Mouse (Mus musculus) hindlimb bud, embryonic 11.5 days (tissue): ENCODE results near the gene Zfp106.

Experiments used
- DNase-seq: peaks from one replicate; pipeline ENCODE4 v3.0.0-alpha.2; 2012; ENCODE audit warnings: low read depth, low spot score; ENCODE audit errors: extremely low spot score

Zfp106 gene

DNA sequence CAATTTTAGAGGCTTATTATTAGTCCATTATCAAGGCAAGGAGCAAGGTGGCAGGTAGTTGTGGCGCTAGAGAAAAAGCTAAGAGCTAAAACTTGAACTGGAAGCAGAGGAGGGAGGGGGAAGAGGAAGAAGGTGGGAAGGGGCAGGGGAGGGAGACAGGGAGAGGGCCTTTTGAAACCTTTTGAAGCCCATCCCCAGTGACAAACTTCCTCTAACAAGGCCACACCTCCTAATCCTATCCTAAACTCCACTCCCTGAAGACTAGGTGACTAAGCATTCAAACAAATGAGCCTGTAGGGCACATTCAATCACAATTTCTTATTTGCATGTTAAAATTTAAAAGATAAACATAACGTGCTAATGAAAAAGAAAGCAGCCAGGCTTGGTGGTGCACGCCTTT, 4.8 kb downstream of the Zfp106 start:
- no peak for DNase-seq

DNA sequence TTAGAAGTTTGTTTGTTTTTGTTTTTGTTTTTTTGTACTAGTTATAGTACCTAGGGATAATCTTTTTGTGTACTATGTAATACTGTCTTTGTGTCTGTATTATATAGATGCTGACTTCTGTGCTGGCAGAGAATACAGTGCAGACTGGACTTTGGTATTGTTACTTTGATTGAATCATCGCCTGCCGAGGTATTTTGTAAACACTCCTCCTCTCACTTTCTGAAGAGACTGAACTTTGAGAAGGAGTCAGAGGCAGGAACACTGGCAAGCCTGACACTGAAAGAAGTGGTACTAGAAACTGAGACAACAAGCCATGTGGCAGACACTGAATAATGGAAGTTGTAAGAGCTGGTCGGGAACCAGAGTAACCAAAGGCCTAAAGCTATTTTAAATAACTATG, 6.8 kb downstream of the Zfp106 start:
- no peak for DNase-seq

GRCm38 (mm10) chr2:120544732-120545131, 18.9 kb downstream of the Zfp106 start:
- DNase-seq = no peak

DNA sequence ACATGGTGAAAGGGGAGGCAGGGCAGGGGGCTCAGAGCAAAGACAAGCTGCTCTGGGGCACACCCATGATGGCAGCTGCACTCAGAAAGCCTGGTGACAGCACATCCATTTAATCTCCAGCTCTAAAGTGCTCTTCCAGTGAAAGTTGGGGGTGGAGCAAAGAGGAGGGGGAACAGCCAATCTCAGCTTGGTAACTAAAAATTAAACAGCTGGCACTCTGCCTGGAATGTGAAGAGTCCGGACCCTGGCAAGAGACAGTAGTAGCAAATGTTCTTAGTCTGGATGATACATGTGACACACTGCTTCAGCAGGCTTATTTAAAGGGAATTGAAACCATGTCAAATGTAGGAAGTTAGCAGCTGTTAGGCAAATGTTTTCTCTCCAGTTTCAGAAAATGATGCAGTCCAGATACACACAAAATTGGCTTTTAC, 23.9 kb downstream of the Zfp106 start:
- DNase-seq = no peak

DNA sequence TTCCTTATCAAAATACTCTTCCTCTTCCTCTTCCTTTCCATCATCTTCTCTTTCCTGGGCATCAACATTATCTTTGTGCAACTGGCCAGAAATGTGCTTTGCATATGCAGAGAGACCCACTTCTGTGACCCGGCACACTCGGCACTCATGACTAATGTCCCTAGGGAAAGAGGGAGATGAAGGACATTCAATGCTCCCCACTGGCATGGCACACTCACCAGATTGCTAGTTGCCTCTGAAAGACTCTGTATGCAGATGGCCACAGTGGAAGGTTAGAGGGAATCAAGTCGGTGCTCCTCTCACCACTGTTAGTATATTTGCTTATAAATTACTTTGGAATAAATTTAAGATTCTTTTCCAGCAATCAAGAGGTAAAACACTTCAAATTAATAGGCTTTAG, 24.3 kb downstream of the Zfp106 start:
- DNase-seq = no peak

GRCm38 (mm10) chr2:120531223-120531622, 32.4 kb downstream of the Zfp106 start:
- no peak for DNase-seq

DNA sequence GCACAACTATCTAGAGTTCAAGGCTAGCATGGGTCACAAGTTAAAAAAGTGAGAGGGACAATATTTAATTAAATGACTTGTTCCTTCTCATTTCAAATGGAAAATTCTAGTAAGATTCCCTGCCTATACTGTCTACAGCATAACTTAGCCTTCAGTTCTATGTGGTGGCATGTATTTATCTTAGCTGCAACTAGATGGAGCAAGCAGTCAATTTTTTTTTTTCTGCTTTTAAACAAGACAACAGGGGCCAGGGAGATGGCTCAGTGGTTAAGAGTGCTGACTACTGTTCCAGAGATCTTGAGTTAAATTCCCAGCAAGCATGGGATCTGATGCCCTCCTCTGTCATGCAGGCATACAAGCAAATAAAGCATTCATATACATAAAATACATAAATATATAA, 34.1 kb downstream of the Zfp106 start:
- DNase-seq = no peak

GRCm38 (mm10) chr2:120526771-120527170, 36.9 kb downstream of the Zfp106 start:
- DNase-seq = no peak

DNA sequence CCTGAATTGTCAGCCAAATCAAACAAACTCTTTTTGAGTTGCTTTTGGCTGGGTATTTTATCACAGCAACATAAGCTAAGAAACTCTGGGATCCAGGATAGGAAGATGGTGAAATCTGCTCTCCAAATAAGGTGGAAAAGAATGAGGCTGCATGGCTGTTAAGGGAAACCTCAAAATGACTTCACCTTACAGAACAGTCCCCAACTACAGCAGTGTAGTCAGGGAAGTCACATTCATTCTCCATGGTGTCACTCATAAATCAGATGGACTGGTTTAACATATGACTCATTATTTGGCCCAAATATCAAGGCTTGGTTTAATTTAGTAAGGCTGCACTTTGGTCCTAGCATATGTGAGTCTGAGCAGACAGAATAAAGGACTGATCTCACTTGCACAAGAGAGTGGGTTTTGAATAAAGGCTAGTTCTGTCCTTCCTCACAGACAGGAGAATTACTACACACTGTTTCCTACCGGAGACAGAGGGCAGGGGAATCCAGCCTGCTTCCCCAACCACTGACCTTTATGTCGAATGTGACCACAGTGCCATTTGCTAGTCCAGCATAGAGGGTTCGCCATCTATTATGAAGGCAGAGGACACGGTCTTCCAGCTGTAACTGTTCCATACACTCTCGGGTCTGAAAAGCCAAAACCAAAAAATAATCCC, 45.0 kb downstream of the Zfp106 start:
- no peak for DNase-seq

DNA sequence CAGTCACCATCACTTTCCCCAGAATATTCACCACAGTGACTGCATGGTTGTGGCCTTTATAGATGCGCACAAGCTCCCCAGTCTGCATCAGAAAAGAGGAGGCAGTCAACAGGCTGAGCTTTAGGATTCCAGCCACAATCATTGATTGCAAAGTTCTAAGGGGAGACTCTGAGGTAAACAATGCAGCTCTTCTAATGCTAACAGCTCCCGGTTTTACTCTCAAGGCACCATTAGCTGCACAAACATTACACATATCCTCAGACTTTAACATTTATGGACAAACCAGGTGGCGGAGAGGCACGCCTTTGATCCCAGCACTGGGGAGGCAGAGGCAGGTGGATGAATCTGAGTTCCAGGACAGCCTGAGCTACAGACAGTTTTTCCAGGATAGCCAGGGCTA, 49.5 kb downstream of the Zfp106 start:
- DNase-seq = no peak

DNA sequence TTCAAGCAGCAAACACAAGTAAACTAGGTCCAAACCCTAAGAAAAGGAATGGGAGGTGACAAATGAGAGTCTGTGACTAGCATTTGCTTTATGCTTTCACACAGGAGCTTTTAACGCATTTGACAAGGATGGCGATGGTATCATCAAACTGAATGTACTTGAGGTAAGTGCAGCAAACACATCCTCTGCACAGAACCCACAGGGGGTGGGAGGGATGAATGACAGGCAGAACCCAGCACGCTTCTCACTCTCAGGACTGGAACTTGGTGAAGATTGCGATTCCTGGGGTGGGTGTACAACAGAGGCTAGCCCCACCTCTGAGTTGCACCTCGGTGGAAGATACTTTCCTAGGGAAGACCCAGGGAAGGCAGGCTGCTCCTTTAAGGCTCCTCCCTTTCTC, 59.7 kb downstream of the Zfp106 start:
- no peak for DNase-seq

GRCm38 (mm10) chr2:120503094-120503493, 60.5 kb downstream of the Zfp106 start:
- DNase-seq = no peak

GRCm38 (mm10) chr2:120502605-120502990, 61.0 kb downstream of the Zfp106 start:
- no peak for DNase-seq

DNA sequence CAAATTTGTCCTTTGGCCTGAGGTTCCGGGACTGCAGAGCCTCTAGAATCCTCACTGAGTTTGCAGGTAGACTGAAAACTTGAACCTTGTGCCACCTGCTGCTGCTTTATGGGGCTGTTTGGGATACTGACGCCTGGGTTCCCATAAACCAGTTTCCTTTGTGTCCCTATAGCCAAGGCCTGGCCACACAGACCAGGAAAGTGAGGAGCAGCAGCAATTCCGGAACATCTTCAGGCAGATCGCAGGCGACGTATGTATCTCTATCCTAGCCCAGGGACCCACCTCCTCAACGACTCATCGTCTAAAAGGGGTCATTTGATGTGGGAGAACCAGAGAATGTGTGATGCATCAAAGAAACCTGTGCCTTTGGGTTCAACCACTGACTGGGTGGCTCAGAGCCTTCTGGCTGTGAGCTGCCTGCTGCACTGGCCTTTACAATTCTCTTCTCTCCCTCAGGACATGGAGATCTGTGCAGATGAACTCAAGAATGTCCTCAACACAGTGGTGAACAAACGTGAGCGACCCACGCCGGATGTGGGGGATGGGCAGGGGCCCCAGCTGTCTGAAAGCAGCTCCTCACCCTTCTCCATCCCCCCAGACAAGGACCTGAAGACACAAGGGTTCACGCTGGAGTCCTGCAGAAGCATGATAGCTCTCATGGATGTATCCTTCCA, 61.6 kb downstream of the Zfp106 start:
- DNase-seq = no peak

GRCm38 (mm10) chr2:120501136-120501918, 62.3 kb downstream of the Zfp106 start:
- no peak for DNase-seq

GRCm38 (mm10) chr2:120499971-120500471, 63.6 kb downstream of the Zfp106 start:
- DNase-seq = no peak

- no peak for DNase-seq
Measured at GRCm38 (mm10) chr2:120496511-120496910, 67.1 kb downstream of the Zfp106 start.

- DNase-seq = no peak
Measured at GRCm38 (mm10) chr2:120493254-120493653, 70.4 kb downstream of the Zfp106 start.

- no peak for DNase-seq
Measured at GRCm38 (mm10) chr2:120484241-120484640, 79.4 kb downstream of the Zfp106 start.

DNA sequence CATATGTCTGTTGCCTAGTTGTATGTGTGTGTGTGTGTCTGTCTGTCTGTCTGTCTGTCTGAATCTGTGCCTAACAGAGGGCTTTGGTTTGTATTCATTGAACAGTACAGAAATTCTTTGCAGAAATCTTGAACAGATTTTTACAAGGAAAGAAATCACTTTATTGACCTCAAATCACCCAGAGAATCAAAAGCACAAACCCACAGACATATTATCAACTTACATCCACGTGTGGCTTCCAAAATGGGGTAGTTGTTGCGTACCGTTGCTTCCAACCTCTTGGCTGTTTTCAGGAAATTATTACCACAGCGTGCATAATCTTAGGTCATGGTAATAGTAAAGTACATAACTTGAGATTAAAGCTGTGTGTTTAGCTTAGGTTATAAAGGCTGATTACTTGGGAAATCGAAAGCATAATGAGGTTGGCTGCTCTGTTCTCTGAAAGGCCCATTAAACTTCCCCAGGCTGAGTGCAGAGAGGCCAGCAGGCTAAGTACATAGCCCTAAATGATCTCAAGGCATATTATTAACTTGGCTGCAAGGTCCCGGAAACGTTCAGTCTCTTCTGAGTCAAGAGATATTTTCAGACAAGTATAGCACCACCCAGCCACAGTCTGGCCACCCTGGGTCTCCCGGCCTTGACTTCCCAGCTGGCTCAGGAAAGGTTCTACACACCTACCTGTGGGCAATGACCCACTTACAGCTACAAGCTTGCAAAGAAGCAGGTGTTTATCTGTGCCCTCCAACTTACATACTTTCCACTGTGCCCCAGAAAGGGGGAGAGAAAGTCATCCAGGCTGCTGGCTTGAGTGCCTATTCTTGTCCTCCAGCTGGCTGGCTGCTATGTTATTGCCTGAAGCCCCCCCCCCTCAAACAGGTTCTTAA, 80.9 kb downstream of the Zfp106 start:
- DNase-seq = no peak

GRCm38 (mm10) chr2:120481921-120482320, 81.7 kb downstream of the Zfp106 start:
- no peak for DNase-seq
